Mouse (Mus musculus) ES-Bruce4 (cell line): ENCODE data around the gene Wnk2. TPM values are rescaled to one million over a fixed set of nuclear protein-coding genes. Genes with fewer than 3 reads are reported as not detected.

Source experiments
- H3K27ac ChIP-seq: 2 replicates; pipeline ENCODE4 v1.5.1; 2012; ENCODE audit warnings: low read length, inconsistent platforms; ENCODE audit not compliant: insufficient read depth
- H3K27me3 ChIP-seq: 2 replicates; pipeline ENCODE4 v1.6.1; 2012; ENCODE audit warnings: mild to moderate bottlenecking, low read length, inconsistent platforms; ENCODE audit not compliant: control insufficient read depth, poor library complexity, insufficient read depth, severe bottlenecking
- H3K36me3 ChIP-seq: 2 replicates; pipeline ENCODE4 v1.6.1; 2012; ENCODE audit warnings: inconsistent platforms, mild to moderate bottlenecking, low read length, moderate library complexity; ENCODE audit not compliant: control insufficient read depth, poor library complexity, insufficient read depth, severe bottlenecking
- H3K4me1 ChIP-seq: one replicate; pipeline ENCODE4 v1.8.1; 2011; ENCODE audit warnings: low read length; ENCODE audit not compliant: control insufficient read depth, insufficient read depth
- H3K4me3 ChIP-seq: 2 replicates; pipeline ENCODE4 v1.5.1; 2011; ENCODE audit warnings: low read depth, mild to moderate bottlenecking, low read length
- H3K9ac ChIP-seq: 2 replicates; pipeline ENCODE4 v1.6.1; 2012; ENCODE audit warnings: low read depth, mild to moderate bottlenecking, inconsistent platforms; ENCODE audit not compliant: poor library complexity, severe bottlenecking
- H3K9me3 ChIP-seq: replicated peaks from 2 replicates; pipeline ENCODE4 v1.6.1; 2012; ENCODE audit warnings: mild to moderate bottlenecking, low read length, inconsistent platforms; ENCODE audit not compliant: control insufficient read depth, poor library complexity, insufficient read depth, severe bottlenecking
- CTCF ChIP-seq: IDR thresholded peaks from one replicate; pipeline ENCODE4 v1.8.1; 2011; ENCODE audit warnings: low read depth, low read length
- EP300 ChIP-seq: IDR thresholded peaks from 2 replicates; pipeline ENCODE4 v1.6.1; 2011; ENCODE audit warnings: low read depth, low read length; ENCODE audit not compliant: insufficient read depth
- POLR2A ChIP-seq: IDR thresholded peaks from one replicate; pipeline ENCODE4 v1.8.1; 2011; ENCODE audit warnings: low read length; ENCODE audit not compliant: insufficient read depth
- polyA plus RNA-seq: library from polyadenylated mRNA; stranded (reverse); fragments of >200 nt; gene quantifications from 2 replicates; pipeline ENCODE4 v1.2.4, GENCODE M21; 2011; ENCODE audit warnings: low read depth; ENCODE audit not compliant: missing spikeins, insufficient read depth, insufficient read length

Wnk2 gene
- polyA plus RNA-seq, 1 experiment: 7.9 TPM

GRCm38 (mm10) chr13:49143323-49143722 lies 4.5 kb downstream of the Wnk2 start:
- no peak overlapping the region for H3K4me3 ChIP-seq
- H3K4me1 ChIP-seq: no peaks in the 10 kb centered on the region
- no peak overlapping the region for H3K9ac ChIP-seq
- no peaks in the 10 kb centered on the region for H3K36me3 ChIP-seq
- H3K27ac ChIP-seq: no peak overlapping the region
- no peaks in the 10 kb centered on the region for H3K9me3 ChIP-seq
- TF ChIP-seq CTCF: no peak
- no peak for TF ChIP-seq EP300
- no peak for TF ChIP-seq POLR2A
- peaks cover 9% of the 10 kb centered on the region for H3K27me3 ChIP-seq

- H3K27me3 ChIP-seq: peaks cover 8% of the 10 kb centered on the region
- H3K36me3 ChIP-seq: no peaks in the 10 kb centered on the region
Measured at GRCm38 (mm10) chr13:49142396-49142795, 5.4 kb downstream of the Wnk2 start.

GRCm38 (mm10) chr13:49140567-49140966 lies 7.2 kb downstream of the Wnk2 start:
- Histone ChIP-seq H3K27ac (no peak overlapping the region), H3K4me1 (no peaks in the 10 kb centered on the region), H3K27me3 (no peaks in the 10 kb centered on the region), H3K9me3 (no peaks in the 10 kb centered on the region), H3K9ac (no peak overlapping the region), H3K4me3 (no peak overlapping the region), H3K36me3 (no peaks in the 10 kb centered on the region)
- TF ChIP-seq EP300: no peak
- TF ChIP-seq POLR2A: no peak
- no peak for TF ChIP-seq CTCF

More at GRCm38 (mm10) chr13:49142396-49142795, 5.4 kb downstream of the Wnk2 start:
- Histone ChIP-seq H3K4me1 (no peaks in the 10 kb centered on the region), H3K9ac (no peak overlapping the region), H3K27ac (no peak overlapping the region), H3K9me3 (no peaks in the 10 kb centered on the region), H3K4me3 (no peak overlapping the region)
- TF ChIP-seq CTCF (no peak), EP300 (no peak), POLR2A (no peak)

- H3K27ac ChIP-seq: no peak overlapping the region
- no peaks in the 10 kb centered on the region for H3K9me3 ChIP-seq
- H3K9ac ChIP-seq: no peak overlapping the region
- TF ChIP-seq POLR2A (no peak), EP300 (no peak), CTCF (no peak)
- no peaks in the 10 kb centered on the region for H3K4me1 ChIP-seq
- no peaks in the 10 kb centered on the region for H3K27me3 ChIP-seq
- H3K4me3 ChIP-seq: no peak overlapping the region
- no peaks in the 10 kb centered on the region for H3K36me3 ChIP-seq
Measured at GRCm38 (mm10) chr13:49134491-49134890, 13.3 kb downstream of the Wnk2 start.

- TF ChIP-seq EP300 (no peak), POLR2A (no peak), CTCF (no peak)
- H3K4me1 ChIP-seq: no peaks in the 10 kb centered on the region
- no peaks in the 10 kb centered on the region for H3K27me3 ChIP-seq
- H3K9me3 ChIP-seq: no peaks in the 10 kb centered on the region
- no peak overlapping the region for H3K4me3 ChIP-seq
- H3K27ac ChIP-seq: no peak overlapping the region
- no peaks in the 10 kb centered on the region for H3K36me3 ChIP-seq
- H3K9ac ChIP-seq: no peak overlapping the region
Measured at GRCm38 (mm10) chr13:49133125-49133524, 14.7 kb downstream of the Wnk2 start.

GRCm38 (mm10) chr13:49131946-49132687 lies 15.7 kb downstream of the Wnk2 start:
- H3K9ac ChIP-seq: no peak overlapping the region
- no peak overlapping the region for H3K4me3 ChIP-seq
- no peak overlapping the region for H3K27ac ChIP-seq
- no peak for TF ChIP-seq POLR2A
- no peak for TF ChIP-seq CTCF
- TF ChIP-seq EP300: no peak
- no peaks in the 10 kb centered on the region for H3K27me3 ChIP-seq
- no peaks in the 10 kb centered on the region for H3K36me3 ChIP-seq
- no peaks in the 10 kb centered on the region for H3K9me3 ChIP-seq
- H3K4me1 ChIP-seq: no peaks in the 10 kb centered on the region
